Mouse (Mus musculus) right cerebral cortex, postnatal 36 days (tissue): ENCODE measurements around the gene Gm20498.
A peak's percentile ranks its signal among the peaks of the same experiment; 100 is the strongest.
"Not testable (repeated sequence)": the region's sequence is repeated elsewhere in the genome, so short reads cannot be mapped to it uniquely, and the experiment has no call there.

Source experiments
- DNase-seq, 2 experiments: peaks; one replicate each; pipeline ENCODE4 v3.0.0; 2022; ENCODE audit warnings: low spot score in 2 of 2, mixed read lengths in 1 of 2

Gm20498 gene

DNA sequence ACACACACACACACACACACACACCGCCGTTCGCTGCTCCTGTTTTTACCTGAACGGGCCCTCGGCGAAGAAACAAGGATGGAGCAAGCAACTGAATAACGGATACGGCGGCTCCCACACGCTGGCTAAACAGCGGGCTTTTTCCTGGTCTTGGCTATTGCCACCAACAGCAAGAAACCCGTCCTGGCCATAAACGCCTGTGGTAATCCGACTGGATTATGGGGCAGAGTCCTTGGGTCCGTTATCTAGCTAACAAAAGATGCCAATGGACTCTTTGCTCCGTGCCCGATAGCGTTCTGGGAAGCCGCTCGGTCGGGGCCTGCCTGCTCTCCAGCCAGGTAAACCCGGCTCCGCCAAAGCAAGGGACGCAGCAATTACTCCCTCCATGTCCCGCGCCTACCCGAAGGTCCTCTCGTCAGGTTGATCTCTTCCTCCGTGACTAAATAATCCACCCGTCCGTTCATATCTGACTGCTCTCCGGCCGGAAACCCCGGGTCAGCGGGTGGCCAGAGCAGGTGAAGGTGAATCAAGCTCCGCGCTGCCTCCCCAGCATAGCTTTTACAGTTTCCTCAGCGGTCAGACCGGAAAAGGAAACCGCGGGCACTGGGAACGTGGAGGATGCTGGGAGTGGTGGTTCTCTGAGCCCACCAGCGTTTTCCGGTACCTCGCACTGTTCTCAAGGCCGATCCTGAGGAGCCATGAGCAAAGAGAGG lies at the start of gene Gm20498, which contains the start of gene Synj2bp:
Gene Gm20498 (minus strand): TSS at position 590 of the 713 bp plus-strand sequence.
Gene Synj2bp (minus strand): TSS at position 596 of the 713 bp plus-strand sequence.
- peak; percentile 85 to 87 for DNase-seq

DNA sequence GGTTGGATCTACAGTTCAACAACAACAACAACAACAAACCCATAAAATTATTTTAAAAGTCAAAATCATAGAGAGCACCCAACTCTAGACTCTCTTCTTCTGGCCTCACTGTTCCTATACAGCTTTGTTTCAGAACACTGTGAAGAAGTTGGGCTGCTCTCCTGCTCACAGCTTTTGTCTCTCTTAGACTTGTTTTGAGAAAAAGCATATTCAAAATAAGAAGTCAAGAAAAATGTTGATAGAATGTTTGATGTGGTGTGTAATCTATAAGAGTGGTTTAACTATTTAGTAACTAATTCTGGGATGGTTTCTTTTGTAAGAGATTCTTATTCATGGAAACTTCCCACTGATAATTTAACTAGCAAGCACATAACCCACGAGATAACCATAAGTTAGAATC lies 35.7 kb upstream of the Gm20498 start, which contains the start of gene Adam21:
Gene Adam21 (minus strand): TSS at position 101 of the 400 bp plus-strand sequence.
- no peak for DNase-seq

DNA sequence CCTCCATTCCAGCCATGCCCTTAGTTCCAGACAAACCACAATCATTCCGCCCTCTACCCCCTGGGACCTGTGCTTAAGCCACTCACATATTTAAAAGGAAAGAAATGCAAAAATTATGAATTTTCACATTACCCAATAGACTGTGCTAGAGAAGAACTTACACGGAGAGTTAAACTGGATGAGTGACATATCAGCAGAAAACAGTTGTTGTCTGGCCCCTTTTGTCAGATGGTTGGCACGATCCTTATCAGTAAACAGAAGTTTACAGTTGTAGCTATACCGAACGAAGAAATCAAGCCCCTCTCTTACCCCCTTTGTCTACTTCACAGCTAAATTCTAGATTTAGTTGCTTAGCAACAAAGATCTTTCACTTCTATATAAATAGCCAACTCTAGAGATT lies 35.2 kb upstream of the Gm20498 start:
- no peak for DNase-seq

DNA sequence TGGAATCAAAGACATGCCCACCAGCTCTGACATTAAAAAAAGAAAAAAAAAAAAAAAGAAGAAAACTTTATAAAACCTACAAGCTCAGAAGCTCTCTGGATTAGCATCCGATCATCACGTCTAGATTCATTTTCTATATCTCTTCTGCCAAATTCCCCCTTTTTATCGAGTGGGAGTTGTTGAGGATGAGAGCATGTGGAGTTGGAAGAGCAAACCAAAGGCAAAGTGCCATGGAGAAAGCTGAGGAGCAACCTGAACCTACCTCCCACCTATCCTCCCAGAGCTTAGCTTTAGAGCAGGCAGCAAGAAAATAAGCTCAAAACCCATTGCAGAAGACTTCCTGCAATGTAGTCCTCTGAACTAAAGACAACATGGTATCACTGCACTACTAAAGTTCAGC lies 31.5 kb upstream of the Gm20498 start:
- no peak for DNase-seq

DNA sequence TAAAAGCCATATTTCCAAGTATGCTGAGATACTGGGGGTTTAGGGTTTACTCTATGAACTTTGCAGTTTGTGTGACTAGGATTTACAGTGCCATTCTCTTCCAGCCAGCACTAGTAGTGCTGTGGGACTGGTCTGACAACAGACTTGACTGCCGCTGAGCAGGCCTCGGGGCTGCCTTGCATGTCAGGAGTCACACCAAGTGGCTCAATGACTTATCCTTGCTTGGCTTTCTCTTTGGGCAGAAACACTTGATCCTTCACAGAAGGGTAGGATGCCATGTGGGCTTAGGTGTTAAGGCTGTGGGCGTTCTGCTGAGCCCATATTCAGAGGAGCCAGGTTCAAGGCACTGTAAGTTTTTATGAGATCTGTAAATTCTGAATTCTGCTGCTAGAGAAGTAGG lies 16.6 kb upstream of the Gm20498 start:
- DNase-seq: no peak

DNA sequence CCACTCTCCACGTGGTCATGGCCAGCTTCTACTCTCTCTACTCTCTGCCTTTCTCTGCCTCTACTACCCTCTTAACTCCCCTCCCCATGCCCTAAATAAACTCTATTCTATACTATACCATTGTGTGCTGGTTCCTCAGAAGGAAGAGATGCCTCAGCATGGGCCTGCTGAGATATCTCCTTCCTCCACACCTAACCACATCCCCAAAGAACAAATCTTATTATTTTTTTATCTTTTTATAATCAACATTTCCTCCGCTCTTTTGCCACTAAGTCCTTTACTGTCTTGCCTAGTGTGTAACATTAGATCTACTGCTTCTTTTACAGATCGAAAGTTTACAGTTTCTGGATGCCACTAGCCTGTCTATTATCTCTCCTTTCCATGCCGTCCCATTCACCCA lies 14.5 kb upstream of the Gm20498 start:
- DNase-seq: no peak

DNA sequence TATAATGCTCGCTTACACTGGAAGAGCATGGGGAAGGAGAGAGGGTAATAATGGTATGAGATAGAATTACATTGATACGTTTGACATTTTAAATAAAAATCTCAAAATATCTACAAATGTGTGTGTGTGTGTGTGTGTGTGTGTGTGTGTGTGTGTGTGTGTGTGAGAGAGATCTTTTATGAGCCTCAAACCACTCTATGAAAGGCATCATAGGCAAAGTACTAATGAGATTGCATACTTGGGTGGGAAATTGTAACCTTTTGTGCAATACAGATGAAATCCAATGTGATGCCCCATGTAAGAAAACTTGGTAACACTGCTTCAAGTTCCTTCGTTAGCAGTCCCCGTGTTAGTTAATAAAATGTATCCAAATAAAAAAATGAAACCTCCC lies 319 bp upstream of the Gm20498 start:
- no peak for DNase-seq

DNA sequence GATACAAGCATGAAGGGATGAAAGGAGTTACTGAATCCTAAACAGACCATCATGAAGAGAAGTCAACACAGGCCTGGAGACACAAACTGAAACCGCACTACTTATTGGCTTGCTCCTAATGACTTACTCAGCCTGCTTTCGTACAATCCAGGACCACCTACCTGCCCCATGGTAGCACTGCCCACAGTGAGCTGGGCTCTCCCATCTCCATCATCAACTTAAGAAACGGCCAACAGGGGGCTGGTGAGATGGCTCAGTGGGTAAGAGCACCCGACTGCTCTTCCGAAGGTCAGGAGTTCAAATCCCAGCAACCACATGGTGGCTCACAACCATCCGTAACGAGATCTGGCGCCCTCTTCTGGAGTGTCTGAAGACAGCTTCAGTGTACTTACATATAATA lies 2.1 kb downstream of the Gm20498 start:
- DNase-seq: not testable (repeated sequence)

DNA sequence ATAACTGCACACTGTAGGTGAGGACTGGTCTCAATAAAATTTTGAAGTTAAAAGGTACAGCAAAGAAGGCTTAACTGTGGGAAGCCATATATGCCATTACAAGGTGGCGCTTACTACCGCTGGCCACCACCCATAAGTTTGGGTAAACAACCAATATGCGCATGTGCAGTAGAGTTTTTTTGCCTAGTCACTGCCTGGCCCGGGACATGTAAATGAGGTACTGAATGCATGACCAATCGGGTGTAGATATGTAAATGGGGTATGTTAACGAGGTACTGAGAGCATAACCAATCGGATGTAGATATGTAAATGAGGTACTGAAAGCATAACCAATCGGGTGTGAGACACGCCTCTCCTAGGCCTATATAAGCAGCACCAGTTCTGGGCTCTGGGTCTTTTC lies 35.8 kb downstream of the Gm20498 start:
- not testable (repeated sequence) for DNase-seq

DNA sequence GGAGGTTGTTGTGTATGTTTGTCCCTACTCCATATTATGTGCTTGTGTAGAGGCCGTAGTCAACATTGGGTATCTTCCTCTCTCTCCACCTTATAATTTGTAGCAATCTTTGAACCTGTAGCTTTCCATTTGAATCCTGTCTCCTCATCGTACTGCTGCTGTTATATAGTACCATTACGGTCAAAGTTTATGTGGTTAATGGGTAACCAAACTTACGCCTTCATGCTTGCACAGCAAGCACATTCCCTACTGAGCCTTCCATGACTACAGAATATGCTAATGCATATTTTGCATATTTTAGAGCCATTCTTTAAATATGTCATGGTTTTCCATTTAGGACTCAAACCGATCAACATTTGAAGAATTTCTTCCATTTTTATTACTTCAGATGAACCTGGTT lies 42.2 kb downstream of the Gm20498 start:
- no peak for DNase-seq

DNA sequence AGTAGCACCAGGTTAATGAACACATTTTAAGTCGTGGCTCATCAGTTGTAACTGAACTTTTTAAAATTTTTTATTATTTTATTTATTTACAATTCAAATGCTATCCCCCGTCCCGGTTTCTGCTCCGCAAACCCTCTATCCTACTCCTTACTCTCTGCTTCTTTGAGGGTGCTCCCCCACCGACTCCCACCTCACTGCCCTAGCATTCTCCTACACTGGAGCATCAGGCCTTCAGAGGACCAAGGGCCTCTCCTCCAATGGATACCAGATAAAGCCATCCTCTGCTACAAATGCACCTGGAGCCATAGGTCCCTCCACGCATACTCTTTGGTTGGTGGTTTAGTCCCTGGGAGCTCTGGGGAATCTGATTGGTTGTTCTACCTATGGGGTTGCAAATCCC lies 47.4 kb downstream of the Gm20498 start:
- DNase-seq: no peak

DNA sequence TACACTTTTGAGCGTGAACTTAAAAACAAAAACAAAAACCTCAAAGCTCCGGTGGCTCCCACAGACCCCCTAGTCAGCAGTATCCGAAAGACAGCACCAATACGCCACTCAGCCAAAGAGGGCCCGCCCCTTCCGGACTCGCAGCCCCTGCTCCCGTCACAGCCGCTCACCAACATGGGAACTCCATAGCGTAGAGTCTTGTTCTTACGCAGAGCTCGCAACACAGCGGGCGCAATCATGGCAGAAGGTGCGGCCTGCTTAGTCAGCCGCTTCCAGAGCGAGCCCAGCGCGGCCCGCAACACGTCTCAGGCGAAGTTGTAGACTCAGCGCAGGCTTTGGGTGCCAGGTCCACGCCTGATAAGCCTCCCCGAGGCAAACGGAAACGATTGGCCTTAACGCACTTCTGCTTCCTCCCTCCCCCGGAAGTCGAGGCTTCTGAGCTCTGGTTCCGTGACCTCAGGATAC lies 47.9 kb downstream of the Gm20498 start, which contains the start of gene Cox16:
Gene Cox16 (minus strand): TSS at position 401 of the 465 bp plus-strand sequence.
- DNase-seq: peak; percentile 84 to 87

DNA sequence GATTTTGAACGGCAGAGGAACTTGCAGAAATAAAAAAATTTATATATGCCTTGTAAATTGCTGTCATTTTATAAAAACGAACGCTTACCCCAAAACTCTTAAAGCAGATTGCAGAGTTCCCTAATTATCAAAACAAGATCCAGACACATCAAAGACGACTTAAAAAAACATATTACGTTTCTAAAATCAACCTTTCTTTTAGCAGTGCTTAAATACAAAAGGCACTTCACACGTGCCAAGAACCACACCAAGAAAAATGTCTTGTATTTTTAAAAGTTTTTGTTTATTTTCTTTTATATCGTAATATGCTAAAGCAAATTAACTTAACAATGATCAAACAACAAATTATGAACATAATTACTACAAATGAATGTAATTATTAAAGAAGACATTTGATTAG lies 48.5 kb downstream of the Gm20498 start:
- DNase-seq: no peak

DNA sequence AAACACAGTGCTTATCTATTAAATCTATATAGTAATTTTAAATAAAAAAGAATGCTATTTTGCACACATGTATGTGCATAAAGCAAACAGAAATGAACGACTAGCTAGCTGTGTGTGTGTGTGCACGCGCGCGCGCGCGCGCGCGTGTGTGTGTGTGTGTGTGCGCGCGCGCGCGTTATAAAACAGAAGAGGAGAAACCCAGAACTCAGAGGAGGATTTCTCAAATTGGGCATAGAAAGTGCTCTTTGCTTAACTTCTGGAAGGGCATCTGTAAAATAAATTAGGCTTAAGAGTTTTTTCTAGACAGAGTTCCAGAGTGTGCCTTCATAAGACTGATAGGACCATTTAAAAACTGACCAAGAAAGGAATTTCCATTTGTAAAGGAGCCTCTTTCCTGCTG lies 49.0 kb downstream of the Gm20498 start:
- DNase-seq: no peak

DNA sequence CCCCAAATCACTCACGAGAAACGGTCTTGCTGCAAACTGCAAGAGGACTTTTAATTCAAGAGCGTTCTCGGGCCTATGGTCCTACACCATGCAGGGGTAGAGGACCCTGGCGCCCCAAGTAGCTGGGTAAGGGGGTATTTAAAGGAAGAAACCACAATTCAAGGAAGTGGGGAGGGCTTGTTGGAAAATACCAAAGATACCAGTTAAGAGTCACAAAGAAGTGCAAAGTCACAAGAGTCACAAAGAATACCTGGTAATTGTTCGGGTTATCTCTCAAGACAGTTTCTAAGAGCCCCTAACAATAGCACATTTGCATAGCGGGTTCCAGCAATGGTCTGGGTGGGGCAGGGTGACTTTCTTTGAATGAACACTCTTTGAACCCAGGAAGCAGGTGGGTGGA lies 73.7 kb downstream of the Gm20498 start:
- not testable (repeated sequence) for DNase-seq

DNA sequence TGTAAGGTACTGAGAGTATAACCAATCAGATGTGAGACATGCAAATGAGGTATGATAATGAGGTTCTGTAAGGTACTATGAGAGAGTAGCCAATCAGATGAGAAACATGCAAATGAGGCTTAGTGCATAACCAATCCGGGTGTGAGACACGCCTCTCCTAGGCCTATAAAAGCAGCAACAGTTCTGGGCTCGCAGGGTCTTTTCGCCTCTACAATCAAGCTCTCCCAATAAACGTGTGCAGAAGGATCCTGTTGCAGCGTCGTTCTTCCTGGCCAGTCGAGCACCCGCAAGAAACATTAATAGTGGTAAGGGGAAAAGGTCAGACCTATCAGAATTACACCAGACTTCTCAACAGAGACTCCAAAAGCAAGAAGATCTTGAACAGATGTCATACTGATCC lies 93.7 kb downstream of the Gm20498 start:
- not testable (repeated sequence) for DNase-seq

DNA sequence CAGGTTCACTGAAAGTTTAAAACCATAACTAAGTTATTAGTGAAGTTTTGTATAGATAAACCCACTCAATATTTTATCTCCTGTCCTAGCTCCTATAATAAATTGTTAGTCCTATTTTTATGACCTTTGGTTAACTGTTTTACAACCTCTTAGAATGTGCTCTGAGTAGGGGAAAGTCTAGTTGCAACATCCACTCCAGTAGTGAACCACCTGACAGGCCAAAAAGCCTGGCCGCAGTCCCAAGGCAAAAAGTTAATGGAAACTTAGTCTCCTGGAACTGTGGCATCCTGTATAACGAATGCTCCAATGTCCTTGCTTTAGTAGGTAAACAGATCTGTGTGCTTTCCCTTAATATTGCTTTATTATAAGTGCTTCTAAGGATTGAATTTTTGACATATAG lies 97.9 kb downstream of the Gm20498 start:
- not testable (repeated sequence) for DNase-seq

DNA sequence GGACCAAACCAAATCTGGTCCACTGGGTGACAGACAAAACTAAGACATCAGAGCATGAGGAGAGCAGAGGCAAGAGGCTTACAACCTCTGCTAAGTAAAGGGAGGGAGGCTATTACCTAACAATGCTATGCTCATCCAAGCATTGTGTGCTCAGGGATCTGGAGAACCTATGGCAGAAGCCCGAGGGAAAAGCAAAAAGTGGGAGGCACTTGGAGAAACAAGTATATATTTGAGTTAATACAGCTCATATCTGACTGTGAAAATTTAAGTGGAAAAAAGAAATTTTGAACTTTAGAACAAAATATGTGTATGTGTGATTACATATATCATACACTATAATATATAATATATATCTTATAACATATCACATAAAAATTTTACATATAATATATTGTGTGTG lies 110.9 kb downstream of the Gm20498 start, which contains the start of gene Adam4:
Gene Adam4 (minus strand): TSS at position 101 of the 400 bp plus-strand sequence.
- no peak for DNase-seq

DNA sequence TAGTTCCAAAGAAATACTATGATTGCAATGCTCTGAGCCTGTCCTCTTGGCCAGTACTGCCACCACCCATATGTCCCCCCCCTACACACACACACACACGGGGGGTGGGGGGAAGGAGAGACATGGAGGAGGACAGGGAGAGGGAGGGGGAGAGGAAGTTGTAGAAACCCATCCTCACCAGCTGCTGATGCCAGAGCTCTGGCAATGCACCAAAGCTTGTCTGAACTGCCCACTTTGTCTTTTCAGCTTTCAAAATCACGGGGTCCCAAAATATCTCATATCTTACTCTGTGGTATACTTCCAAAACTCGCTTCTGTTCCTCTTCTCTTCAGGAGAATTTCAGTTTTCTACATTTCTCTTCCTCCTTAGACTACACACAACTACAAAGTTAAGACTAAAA lies 119.5 kb downstream of the Gm20498 start:
- no peak for DNase-seq

DNA sequence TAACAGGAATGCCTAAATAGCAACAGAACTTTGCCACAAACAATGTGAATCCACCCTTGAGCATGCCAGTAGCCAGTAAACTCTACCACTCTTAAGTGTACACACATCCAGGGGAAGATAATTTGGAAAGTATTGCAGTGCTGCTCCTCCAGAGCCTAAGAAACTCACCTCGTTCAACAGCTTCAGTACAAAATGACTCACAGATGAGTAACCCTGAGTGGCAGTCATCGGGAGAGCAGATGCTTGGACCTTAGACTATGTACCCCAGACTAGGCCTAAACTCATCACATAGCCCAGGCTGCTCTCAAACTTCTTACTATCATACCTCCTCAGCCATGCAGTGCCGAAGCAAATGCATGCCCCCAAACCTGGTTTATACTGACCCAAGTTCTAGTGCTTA lies 123.7 kb downstream of the Gm20498 start:
- DNase-seq: no peak

DNA sequence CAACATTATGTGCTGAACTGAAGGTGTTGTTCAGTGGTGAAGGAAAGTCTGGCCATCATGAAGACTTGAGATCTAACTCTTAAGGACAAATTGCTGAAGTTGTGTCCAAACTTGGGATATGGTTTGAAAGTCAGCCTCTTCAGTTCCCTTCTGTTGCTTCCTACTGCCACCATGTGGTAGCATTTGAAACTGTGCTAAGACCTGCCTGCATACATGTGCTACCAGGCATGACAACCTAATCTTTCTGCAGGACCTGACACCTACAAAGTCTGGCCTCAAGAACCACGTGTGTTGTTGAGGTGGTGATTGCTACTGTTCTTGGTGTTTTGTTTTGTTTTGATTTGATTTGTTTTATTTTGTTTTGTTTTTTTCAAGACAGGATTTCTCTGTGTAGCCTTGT lies 130.5 kb downstream of the Gm20498 start:
- peak; percentile 21 to 61 for DNase-seq

DNA sequence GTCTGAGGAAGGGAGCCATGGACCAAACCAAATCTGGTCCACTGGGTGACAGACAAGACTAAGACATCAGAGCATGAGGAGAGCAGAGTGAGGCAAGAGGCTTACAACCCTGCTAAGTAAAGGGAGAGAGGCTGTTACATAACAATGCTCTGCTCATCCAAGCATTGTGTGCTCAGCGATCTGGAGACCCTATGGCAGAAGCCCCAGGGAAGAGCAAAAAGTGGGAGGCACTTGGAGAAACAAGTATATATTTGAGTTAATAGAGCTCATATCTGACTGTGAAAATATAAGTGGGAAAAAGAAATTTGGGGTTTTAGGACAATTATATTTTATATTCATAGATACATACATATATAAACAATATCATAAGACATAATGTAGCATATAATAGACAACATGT lies 153.3 kb downstream of the Gm20498 start, which contains the start of gene Gm4787:
Gene Gm4787 (minus strand): TSS at position 101 of the 400 bp plus-strand sequence.
- DNase-seq: not testable (repeated sequence)

DNA sequence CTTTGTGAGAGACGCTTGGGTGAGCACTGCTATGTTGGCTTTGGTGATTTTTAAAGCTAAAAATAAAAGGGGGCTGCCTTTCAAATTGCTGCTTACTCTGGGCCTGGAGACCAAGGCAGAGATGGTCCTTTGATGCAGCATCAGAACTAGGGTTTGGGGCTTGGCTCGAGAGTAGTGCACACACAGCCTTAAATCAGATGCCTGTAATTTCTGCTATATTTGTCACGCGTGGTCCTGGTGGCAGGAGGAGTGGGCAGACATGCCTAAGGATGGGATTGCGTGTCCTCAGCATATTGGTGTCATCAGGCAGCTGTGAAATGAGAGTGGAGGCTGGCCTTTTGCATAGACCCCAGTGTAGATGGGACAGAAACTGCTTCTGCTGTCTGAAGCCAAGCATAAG lies 198.9 kb downstream of the Gm20498 start:
- no peak for DNase-seq
